Mouse (Mus musculus) bone marrow, adult 2 months (tissue): ENCODE data around the gene Zfp865. TPM values are rescaled to one million over a fixed set of nuclear protein-coding genes. Genes with fewer than 3 reads are reported as not detected.

Experiments
- H3K27ac ChIP-seq: fragments of 200-500 bp; 2 replicates; pipeline ENCODE4 v1.5.1; 2012; ENCODE audit warnings: low read depth, mild to moderate bottlenecking, control low read depth, inconsistent platforms, low read length; ENCODE audit not compliant: control insufficient read depth, poor library complexity, insufficient read depth
- H3K4me1 ChIP-seq: fragments of 200-500 bp; 2 replicates; pipeline ENCODE4 v1.6.1; 2011; ENCODE audit warnings: low read length; ENCODE audit not compliant: control insufficient read depth, insufficient read depth
- H3K4me3 ChIP-seq: fragments of 200-500 bp; replicated peaks from 2 replicates; pipeline ENCODE3; 2011; ENCODE audit warnings: mild to moderate bottlenecking, low read depth, low read length, control low read depth; ENCODE audit not compliant: control insufficient read depth
- CTCF ChIP-seq: fragments of 200-500 bp; IDR thresholded peaks from 2 replicates; pipeline ENCODE4 v1.5.1; 2011; ENCODE audit warnings: low read length, control low read depth; ENCODE audit not compliant: control insufficient read depth, insufficient read depth
- POLR2A ChIP-seq: fragments of 200-500 bp; IDR thresholded peaks from 2 replicates; pipeline ENCODE4 v1.6.1; 2011; ENCODE audit warnings: low read depth, mild to moderate bottlenecking, control low read depth, low read length, borderline replicate concordance; ENCODE audit not compliant: control insufficient read depth
- whole genome bisulfite sequencing: fragments of 180-500 bp; shearing (Covaris S2); methylation state at CpG from one replicate; pipeline ENCODE4 v1.1.7; 2018; 5-methylcytosine and 5-hydroxymethylcytosine counted together
- polyA plus RNA-seq: library from polyadenylated mRNA; stranded (reverse); fragments of >200 nt; gene quantifications from 2 replicates; pipeline ENCODE4 v1.2.4, GENCODE M21; 2011; ENCODE audit warnings: low replicate concordance; ENCODE audit not compliant: missing spikeins, insufficient read depth, insufficient read length

The Zfp865 gene
- 23.9 and 30.4 TPM in 2 replicates for polyA plus RNA-seq

GRCm38 (mm10) chr7:5020000-5020681 is at the start of gene Zfp865, which contains the start of gene Ccdc106:
Zfp865 (plus strand) TSS chr7:5020376.
Ccdc106 (plus strand) TSS chr7:5020553.
- WGBS, result under 1% methylated on average over 49 of the region's 49 CpGs
- H3K4me3 ChIP-seq, result peak within 1 kb of the TSS; percentile 73
- H3K4me1 ChIP-seq, result no peaks in the 10 kb centered on the region; the same call in 1 of the 2 replicates
- H3K27ac ChIP-seq, result peak within 1 kb of the TSS; percentile 88
- no peak for TF ChIP-seq CTCF
- TF ChIP-seq POLR2A, result peak; percentile 82; the same call in 1 of the 2 replicates

GRCm38 (mm10) chr7:4971068-4971467 is 49.1 kb upstream of the Zfp865 start, which contains the start of gene Sbk3:
Sbk3 (minus strand) TSS chr7:4971168.
- TF ChIP-seq CTCF, result no peak
- no peak for TF ChIP-seq POLR2A
- 29% methylated on average over 6 of the region's 6 CpGs for WGBS
- Histone ChIP-seq H3K4me1 (no peaks in the 10 kb centered on the region), H3K27ac (no peak within 1 kb of the TSS), H3K4me3 (no peak within 1 kb of the TSS)

GRCm38 (mm10) chr7:4971710-4972109 is 48.5 kb upstream of the Zfp865 start:
- H3K27ac ChIP-seq, result no peak overlapping the region
- no peaks in the 10 kb centered on the region for H3K4me1 ChIP-seq
- 22% methylated on average over 7 of the region's 7 CpGs for WGBS
- no peak for TF ChIP-seq CTCF
- TF ChIP-seq POLR2A, result no peak
- H3K4me3 ChIP-seq, result no peak overlapping the region

GRCm38 (mm10) chr7:4972321-4973047 is 47.7 kb upstream of the Zfp865 start:
- TF ChIP-seq POLR2A (no peak), CTCF (no peak)
- H3K27ac ChIP-seq, result no peak overlapping the region
- H3K4me1 ChIP-seq, result no peaks in the 10 kb centered on the region
- WGBS, result 45% methylated on average over 18 of the region's 18 CpGs
- H3K4me3 ChIP-seq, result no peak overlapping the region

GRCm38 (mm10) chr7:4975455-4975854 is 44.7 kb upstream of the Zfp865 start:
- WGBS, result 67% methylated on average over 4 of the region's 4 CpGs
- H3K4me1 ChIP-seq, result no peaks in the 10 kb centered on the region
- no peak for TF ChIP-seq POLR2A
- TF ChIP-seq CTCF, result no peak
- no peak overlapping the region for H3K4me3 ChIP-seq
- no peak overlapping the region for H3K27ac ChIP-seq

- no peak overlapping the region for H3K4me3 ChIP-seq
Observed at GRCm38 (mm10) chr7:4976832-4977231, 43.3 kb upstream of the Zfp865 start.

GRCm38 (mm10) chr7:4988250-4988649 is 31.9 kb upstream of the Zfp865 start:
- TF ChIP-seq POLR2A (no peak), CTCF (no peak)
- Histone ChIP-seq H3K27ac (no peak overlapping the region), H3K4me3 (no peak overlapping the region), H3K4me1 (no peaks in the 10 kb centered on the region)
- WGBS, result 31% methylated on average over 2 of the region's 2 CpGs

More at GRCm38 (mm10) chr7:4976832-4977231, 43.3 kb upstream of the Zfp865 start:
- 88% methylated on average over 7 of the region's 7 CpGs for WGBS
- Histone ChIP-seq H3K4me1 (no peaks in the 10 kb centered on the region), H3K27ac (no peak overlapping the region)
- TF ChIP-seq CTCF (peak; percentile 15; the same call in 1 of the 2 replicates), POLR2A (no peak)

- TF ChIP-seq CTCF, result no peak
- no peak for TF ChIP-seq POLR2A
- no peaks in the 10 kb centered on the region; the same call in 1 of the 2 replicates for H3K4me1 ChIP-seq
- no peak overlapping the region; the same call in 1 of the 2 replicates for H3K27ac ChIP-seq
- WGBS, result 95% methylated on average over 55 of the region's 55 CpGs
- H3K4me3 ChIP-seq, result no peak overlapping the region
Observed at GRCm38 (mm10) chr7:4993347-4993998, 26.7 kb upstream of the Zfp865 start.
